Mouse (Mus musculus) lung, postnatal 0 days (tissue): ENCODE results near the gene Mfap1b. TPM values are rescaled to one million over a fixed set of nuclear protein-coding genes. Genes with fewer than 3 reads are reported as not detected.

Source experiments
- ATAC-seq: fragments of 200-750 bp; cut with Nextera tagmentation; 2 replicates; pipeline ENCODE4 v1.8.0; 2017; ENCODE audit warnings: moderate library complexity
- DNase-seq: peaks from one replicate; pipeline ENCODE4 v3.0.0-alpha.2; 2016; ENCODE audit warnings: low spot score
- H3K27ac ChIP-seq: fragments of 300-500 bp; sonication (generic); 2 replicates; pipeline ENCODE4 v1.5.1; 2014; ENCODE audit warnings: antibody characterized with exemption, mild to moderate bottlenecking, low read length, mixed read lengths
- H3K27me3 ChIP-seq: fragments of 300-500 bp; sonication (generic); replicated peaks from 2 replicates; pipeline ENCODE4 v1.6.1; 2014; ENCODE audit warnings: low read length, mixed read lengths; ENCODE audit not compliant: insufficient read depth
- H3K36me3 ChIP-seq: fragments of 300-500 bp; sonication (generic); 2 replicates; pipeline ENCODE4 v1.6.1; 2014; ENCODE audit warnings: low read length, mixed read lengths; ENCODE audit not compliant: insufficient read depth
- H3K4me1 ChIP-seq: fragments of 300-500 bp; sonication (generic); 2 replicates; pipeline ENCODE4 v1.6.1; 2014; ENCODE audit warnings: antibody characterized with exemption, low read depth, low read length, mixed read lengths; ENCODE audit not compliant: insufficient read depth
- H3K4me2 ChIP-seq: fragments of 300-500 bp; sonication (generic); replicated peaks from 2 replicates; pipeline ENCODE4 v1.6.1; 2014; ENCODE audit warnings: low read depth, mild to moderate bottlenecking, low read length, moderate library complexity, mixed read lengths
- H3K4me3 ChIP-seq: fragments of 300-500 bp; sonication (generic); 2 replicates; pipeline ENCODE4 v1.5.1; 2014; ENCODE audit warnings: low read depth, low read length
- H3K9ac ChIP-seq: fragments of 300-500 bp; sonication (generic); replicated peaks from 2 replicates; pipeline ENCODE4 v1.6.1; 2014; ENCODE audit warnings: low read depth, mild to moderate bottlenecking
- H3K9me3 ChIP-seq: fragments of 300-500 bp; sonication (generic); 2 replicates; pipeline ENCODE4 v1.6.1; 2016; ENCODE audit warnings: low read length, mixed read lengths
- CTCF ChIP-seq: IDR thresholded peaks from 2 replicates; pipeline ENCODE4 v1.5.1; 2016; ENCODE audit warnings: antibody characterized with exemption, mild to moderate bottlenecking
- EP300 ChIP-seq: IDR thresholded peaks from 2 replicates; pipeline ENCODE4 v1.6.1; 2016; ENCODE audit warnings: antibody characterized with exemption, mild to moderate bottlenecking, control low read depth
- WGBS: fragments of 180-500 bp; shearing (Covaris S2); extraction: QIAGEN DNeasy Blood & Tissue Kit; methylation state at CpG from one replicate; pipeline ENCODE4 v1.1.7; 2014; 5-methylcytosine and 5-hydroxymethylcytosine counted together
- polyA plus RNA-seq: library from polyadenylated mRNA; unstranded; fragments of >200 nt; fragmentation: Nextera tagmentation; extraction: Ambion mirVana; gene quantifications from 2 replicates; pipeline ENCODE4 v1.2.1, GENCODE M21; 2015

The Mfap1b gene
- polyA plus RNA-seq, 1 experiment from 2014 or later = 37.7 TPM

DNA sequence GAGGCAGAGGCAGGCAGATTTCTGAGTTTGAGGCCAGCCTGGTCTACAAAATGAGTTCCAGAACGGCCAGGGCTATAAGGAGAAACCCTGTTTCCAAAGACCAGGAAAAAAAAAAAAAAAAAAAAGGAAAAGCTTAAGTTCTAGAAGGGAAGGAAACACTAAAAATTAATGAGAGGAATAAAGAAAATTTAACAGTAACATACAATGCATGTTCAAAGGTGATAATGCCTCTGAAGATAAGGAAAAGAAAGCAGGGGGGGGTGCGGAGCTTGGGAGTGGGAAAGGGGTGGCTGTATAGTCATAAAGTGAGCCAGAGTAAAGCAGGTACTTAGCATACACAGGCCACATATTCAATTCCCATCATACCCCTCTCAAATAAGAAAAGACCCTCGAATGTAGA is 28.8 kb downstream of the Mfap1b start:
- DNase-seq (no peak), ATAC-seq (no peak)
- no peaks in the 10 kb centered on the region for H3K36me3 ChIP-seq
- H3K4me3 ChIP-seq = no peak overlapping the region
- peaks cover 13% of the 10 kb centered on the region; the same call in 1 of the 2 replicates for H3K4me1 ChIP-seq
- no peak for TF ChIP-seq CTCF
- TF ChIP-seq EP300 = no peak
- no peak overlapping the region for H3K27ac ChIP-seq
- H3K27me3 ChIP-seq = no peaks in the 10 kb centered on the region
- H3K9ac ChIP-seq = no peak overlapping the region
- H3K9me3 ChIP-seq = no peaks in the 10 kb centered on the region
- H3K4me2 ChIP-seq = no peak overlapping the region
- WGBS = 71% methylated on average over 3 of the region's 3 CpGs

DNA sequence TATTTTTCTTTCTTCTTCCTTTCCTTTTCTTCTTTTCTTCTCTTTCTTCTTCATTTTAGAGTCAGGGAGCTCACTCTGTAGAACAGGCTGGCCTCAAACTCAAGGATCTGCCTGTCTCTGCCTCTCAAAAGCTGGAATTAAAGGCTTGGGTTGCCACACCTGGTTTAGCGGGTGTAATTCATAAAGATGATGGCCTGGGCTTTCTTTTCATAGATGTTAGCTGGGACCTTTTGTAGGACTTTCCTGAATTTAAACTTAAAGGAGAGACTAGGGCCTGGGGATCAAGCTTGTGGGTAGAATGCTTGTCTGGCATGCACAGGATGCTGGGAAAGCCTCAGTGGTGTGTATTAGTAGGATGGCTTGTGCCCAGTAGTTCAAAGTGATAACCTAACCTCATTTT is 29.7 kb downstream of the Mfap1b start, which contains the start of gene Ell3:
Ell3 (minus strand) TSS at position 101 of the 400 bp plus-strand sequence.
- H3K4me2 ChIP-seq = peak within 1 kb of the TSS; percentile 90
- no peak for TF ChIP-seq EP300
- no peak for TF ChIP-seq CTCF
- peaks cover 13% of the 10 kb centered on the region; the same call in 1 of the 2 replicates for H3K4me1 ChIP-seq
- ATAC-seq = no peak
- no peak for DNase-seq
- peak within 1 kb of the TSS; percentile 47 for H3K9ac ChIP-seq
- peak within 1 kb of the TSS; percentile 4; the same call in 1 of the 2 replicates for H3K27ac ChIP-seq
- 89% methylated on average over 1 of the region's 1 CpGs for WGBS
- peak within 1 kb of the TSS; percentile 38 for H3K4me3 ChIP-seq
- no peaks in the 10 kb centered on the region for H3K27me3 ChIP-seq
- no peaks in the 10 kb centered on the region for H3K9me3 ChIP-seq
- no peaks in the 10 kb centered on the region for H3K36me3 ChIP-seq

DNA sequence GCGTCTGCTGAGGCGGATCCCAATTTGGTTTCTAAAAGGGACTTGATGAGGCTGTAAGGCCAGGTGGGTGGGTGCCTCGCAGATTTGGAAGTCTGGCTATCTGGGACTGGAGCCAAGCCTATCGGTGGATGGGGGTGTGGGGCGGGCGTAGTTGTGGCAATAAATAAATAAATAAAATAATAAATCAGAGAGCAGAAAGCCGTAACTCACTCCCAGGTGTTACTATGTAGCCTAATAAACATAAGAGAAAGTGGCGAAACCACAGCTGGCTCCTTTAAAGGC is 30.9 kb downstream of the Mfap1b start:
- Histone ChIP-seq H3K4me2 (peak overlapping the region; percentile 90), H3K4me3 (peak overlapping the region; percentile 38), H3K9me3 (no peaks in the 10 kb centered on the region), H3K36me3 (0 out of 2 replicates have a peak, but pooled peaks cover 3% of the 10 kb centered on the region), H3K9ac (peak overlapping the region; percentile 47), H3K27me3 (no peaks in the 10 kb centered on the region), H3K27ac (peak overlapping the region; percentile 4; the same call in 1 of the 2 replicates), H3K4me1 (peaks cover 13% of the 10 kb centered on the region; the same call in 1 of the 2 replicates)
- WGBS = 14% methylated on average over 8 of the region's 8 CpGs
- peak; percentile 10; the same call in 1 of the 2 replicates for ATAC-seq
- no peak for TF ChIP-seq EP300
- no peak for TF ChIP-seq CTCF
- peak; percentile 19 for DNase-seq

DNA sequence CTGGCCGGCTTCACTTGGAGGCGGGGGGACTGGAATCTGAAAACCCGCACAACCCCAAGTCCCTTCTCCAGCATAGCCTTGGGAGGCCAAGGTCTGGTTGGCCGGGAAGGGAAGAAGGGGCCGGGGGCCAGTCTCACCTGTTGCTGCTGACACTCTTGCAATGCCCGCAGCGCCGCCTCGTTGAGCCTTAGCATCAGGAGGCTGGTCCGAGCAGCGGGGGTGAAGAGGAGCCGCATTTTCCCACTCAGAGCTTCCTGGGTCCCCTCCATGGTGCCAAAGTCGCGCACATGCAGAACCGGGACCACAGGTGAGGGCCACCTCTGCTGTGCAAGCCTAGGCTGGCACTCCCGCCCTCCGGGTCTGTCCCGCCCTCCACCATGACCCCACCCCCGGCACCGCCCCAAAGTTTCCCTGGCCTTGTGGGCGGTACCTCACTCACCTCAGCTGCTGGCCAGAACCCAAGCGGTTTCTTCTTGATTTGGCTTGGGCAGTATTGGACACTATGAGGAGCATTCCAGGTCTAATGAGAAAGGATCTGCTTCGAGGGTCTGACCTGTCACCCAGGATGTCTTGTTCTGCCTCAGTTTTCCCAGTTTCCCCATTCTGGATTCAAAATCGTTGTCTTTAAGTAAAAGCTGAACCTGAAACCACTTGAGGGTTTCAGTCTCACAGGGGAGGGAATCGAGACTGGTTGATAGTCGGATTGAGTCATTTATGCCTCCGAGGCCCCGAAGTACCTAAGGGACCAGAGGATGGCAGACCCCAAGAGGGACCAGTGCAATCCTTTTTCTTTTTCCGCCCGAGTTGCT is 31.4 kb downstream of the Mfap1b start:
- Histone ChIP-seq H3K36me3 (0 out of 2 replicates have a peak, but pooled peaks cover 3% of the 10 kb centered on the region), H3K4me1 (peaks cover 13% of the 10 kb centered on the region; the same call in 1 of the 2 replicates), H3K4me2 (peak overlapping the region; percentile 90), H3K9me3 (no peaks in the 10 kb centered on the region), H3K27me3 (no peaks in the 10 kb centered on the region), H3K27ac (peak overlapping the region; percentile 4; the same call in 1 of the 2 replicates), H3K4me3 (peak overlapping the region; percentile 38), H3K9ac (peak overlapping the region; percentile 47)
- peak; percentile 97 for ATAC-seq
- DNase-seq = peak; percentile 81
- WGBS = under 1% methylated on average over 30 of the region's 30 CpGs
- TF ChIP-seq EP300 (no peak), CTCF (no peak)

DNA sequence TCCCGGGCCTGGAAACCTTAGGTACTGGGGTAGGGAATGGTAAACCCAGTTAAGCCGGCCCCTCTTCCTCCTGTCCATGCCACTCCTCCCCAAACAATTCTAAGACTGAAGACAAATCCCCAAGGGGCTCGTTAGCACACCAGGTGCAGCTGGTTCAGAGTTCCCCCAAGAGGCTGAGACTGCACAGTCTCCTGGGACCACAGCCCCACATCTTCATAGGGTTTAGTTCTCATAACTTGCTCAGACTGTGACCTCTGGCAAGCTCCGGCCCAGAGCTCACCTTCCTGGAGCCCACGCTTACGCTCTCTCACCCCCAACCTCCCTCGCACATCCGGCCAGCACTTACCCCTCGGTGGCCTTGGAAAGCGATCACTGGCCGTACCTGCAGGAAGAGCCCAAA is 32.1 kb downstream of the Mfap1b start:
- Histone ChIP-seq H3K4me3 (peak overlapping the region; percentile 38), H3K36me3 (0 out of 2 replicates have a peak, but pooled peaks cover 3% of the 10 kb centered on the region), H3K4me1 (peaks cover 13% of the 10 kb centered on the region; the same call in 1 of the 2 replicates), H3K4me2 (peak overlapping the region; percentile 90), H3K9ac (0 out of 2 replicates have a peak overlapping the region, but pooled peaks have one; percentile 47), H3K27ac (no peak overlapping the region), H3K27me3 (no peaks in the 10 kb centered on the region), H3K9me3 (no peaks in the 10 kb centered on the region)
- WGBS = 6% methylated on average over 11 of the region's 11 CpGs
- DNase-seq = no peak
- peak; percentile 14; the same call in 1 of the 2 replicates for ATAC-seq
- TF ChIP-seq EP300 = no peak
- no peak for TF ChIP-seq CTCF

DNA sequence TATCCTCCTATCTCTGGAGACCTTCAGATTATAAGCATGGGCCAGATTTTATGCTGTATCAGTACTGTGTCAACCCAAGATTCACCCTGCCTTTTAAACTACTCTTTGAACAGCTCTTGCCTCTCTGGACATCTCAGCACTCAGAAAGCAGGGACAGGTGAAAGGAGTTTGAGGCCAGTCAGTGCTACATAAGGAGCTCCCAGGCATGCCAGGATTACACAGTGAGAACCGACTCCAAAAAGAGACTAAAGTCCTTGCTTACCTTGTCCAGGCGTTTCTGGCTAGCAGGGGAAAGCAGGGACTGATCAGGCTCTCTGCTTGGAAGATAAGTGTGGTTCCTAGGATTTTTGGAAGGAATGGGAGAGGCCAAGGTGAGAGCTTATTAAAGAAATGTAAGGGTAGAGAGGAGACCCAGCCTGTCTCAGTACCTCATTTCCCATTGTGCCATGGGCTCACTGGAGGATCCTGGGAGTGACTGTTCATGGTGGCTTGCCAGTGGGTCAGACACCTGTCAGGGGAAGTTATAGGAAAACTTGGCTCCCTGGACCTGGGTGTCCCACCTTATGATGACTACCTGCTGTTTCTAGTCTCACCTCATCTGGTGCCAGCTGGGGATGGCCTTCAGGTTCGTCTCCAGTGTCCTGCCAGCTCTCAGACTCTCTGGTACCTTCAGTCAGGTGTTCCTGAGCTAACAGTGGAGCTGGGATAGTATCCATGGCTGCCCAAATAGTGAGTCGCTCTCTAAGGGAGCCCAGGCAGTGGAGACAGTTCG is 32.8 kb downstream of the Mfap1b start:
- peaks cover 13% of the 10 kb centered on the region; the same call in 1 of the 2 replicates for H3K4me1 ChIP-seq
- H3K4me2 ChIP-seq = no peak overlapping the region; the same call in 1 of the 2 replicates
- H3K27ac ChIP-seq = no peak overlapping the region
- no peak for DNase-seq
- TF ChIP-seq EP300 (no peak), CTCF (no peak)
- H3K9ac ChIP-seq = no peak overlapping the region
- no peaks in the 10 kb centered on the region for H3K9me3 ChIP-seq
- no peaks in the 10 kb centered on the region for H3K27me3 ChIP-seq
- no peak overlapping the region for H3K4me3 ChIP-seq
- 61% methylated on average over 5 of the region's 5 CpGs for WGBS
- 0 out of 2 replicates have a peak, but pooled peaks cover 3% of the 10 kb centered on the region for H3K36me3 ChIP-seq
- ATAC-seq = no peak
